Mouse (Mus musculus) lung, embryonic 15.5 days (tissue): Measurements from ENCODE around the gene Dzip1. TPM values are rescaled to one million over a fixed set of nuclear protein-coding genes. Genes with fewer than 3 reads are reported as not detected.

ENCODE experiments used
- ATAC-seq: fragments of 200-750 bp; cut with Nextera tagmentation; 2 replicates; pipeline ENCODE4 v1.8.0; 2017; ENCODE audit warnings: moderate number of reproducible peaks, borderline replicate concordance; ENCODE audit not compliant: low FRiP score, low TSS enrichment; ENCODE audit errors: extremely low read depth
- H3K27ac ChIP-seq: fragments of 300-500 bp; sonication (generic); 2 replicates; pipeline ENCODE4 v1.5.1; 2015; ENCODE audit warnings: moderate library complexity, mild to moderate bottlenecking, inconsistent platforms
- H3K27me3 ChIP-seq: fragments of 300-500 bp; sonication (generic); 2 replicates; pipeline ENCODE4 v1.6.1; 2015; ENCODE audit warnings: inconsistent platforms
- H3K36me3 ChIP-seq: fragments of 300-500 bp; sonication (generic); 2 replicates; pipeline ENCODE4 v1.6.1; 2015; ENCODE audit warnings: inconsistent platforms
- H3K4me1 ChIP-seq: fragments of 300-500 bp; sonication (generic); 2 replicates; pipeline ENCODE4 v1.6.1; 2015; ENCODE audit warnings: inconsistent platforms
- H3K4me2 ChIP-seq: fragments of 300-500 bp; sonication (generic); 2 replicates; pipeline ENCODE4 v1.6.1; 2015; ENCODE audit warnings: inconsistent platforms, mild to moderate bottlenecking, moderate library complexity
- H3K4me3 ChIP-seq: fragments of 300-500 bp; sonication (generic); 2 replicates; pipeline ENCODE4 v1.5.1; 2015; ENCODE audit warnings: mild to moderate bottlenecking, inconsistent platforms
- H3K9ac ChIP-seq: fragments of 300-500 bp; sonication (generic); 2 replicates; pipeline ENCODE4 v1.6.1; 2015; ENCODE audit warnings: inconsistent platforms
- H3K9me3 ChIP-seq: fragments of 300-500 bp; sonication (generic); 2 replicates; pipeline ENCODE4 v1.6.1; 2016; ENCODE audit warnings: inconsistent platforms
- WGBS: fragments of 180-500 bp; shearing (Covaris S2); methylation state at CpG from one replicate; pipeline ENCODE4 v1.1.7; 2015; 5-methylcytosine and 5-hydroxymethylcytosine counted together
- polyA plus RNA-seq: library from polyadenylated mRNA; unstranded; fragments of >200 nt; fragmentation: Nextera tagmentation; extraction: Ambion mirVana; gene quantifications from 2 replicates; pipeline ENCODE4 v1.2.1, GENCODE M21; 2015

The Dzip1 gene
- polyA plus RNA-seq, 1 experiment from 2014 or later, result 18.2 TPM

- 29% methylated on average over 7 of the region's 7 CpGs for WGBS
- Histone ChIP-seq H3K9ac (no peak overlapping the region), H3K4me1 (peaks cover 10% of the 10 kb centered on the region; the same call in 1 of the 2 replicates), H3K4me2 (no peak overlapping the region), H3K36me3 (no peaks in the 10 kb centered on the region), H3K27me3 (no peaks in the 10 kb centered on the region), H3K4me3 (no peak overlapping the region), H3K9me3 (no peaks in the 10 kb centered on the region), H3K27ac (peak overlapping the region; percentile 74)
- ATAC-seq, result peak; percentile 76
Observed at GRCm38 (mm10) chr14:118827283-118827904, 97.9 kb downstream of the Dzip1 start.

GRCm38 (mm10) chr14:118826346-118826745 is 98.9 kb downstream of the Dzip1 start:
- Histone ChIP-seq H3K27me3 (no peaks in the 10 kb centered on the region), H3K36me3 (no peaks in the 10 kb centered on the region), H3K4me2 (no peak overlapping the region), H3K9me3 (no peaks in the 10 kb centered on the region), H3K4me3 (no peak overlapping the region), H3K9ac (no peak overlapping the region), H3K27ac (no peak overlapping the region), H3K4me1 (peaks cover 10% of the 10 kb centered on the region; the same call in 1 of the 2 replicates)
- ATAC-seq, result no peak
- 62% methylated on average over 8 of the region's 8 CpGs for WGBS

Other genes with a start within 250 kb of the Dzip1 start
- 2.0 and 2.3 TPM in 2 replicates for gene Abcc4, start 219.2 kb downstream of the Dzip1 start, polyA plus RNA-seq
- gene Cldn10, start 137.6 kb downstream of the Dzip1 start, polyA plus RNA-seq, result 72.3 and 73.8 TPM in 2 replicates
- 58.6 and 60.4 TPM in 2 replicates for gene Dnajc3, start 12.5 kb upstream of the Dzip1 start, polyA plus RNA-seq
- gene Uggt2, start 174.0 kb upstream of the Dzip1 start, polyA plus RNA-seq, result 12.6 and 20.3 TPM in 2 replicates
- gene Hs6st3, start 212.9 kb upstream of the Dzip1 start, polyA plus RNA-seq, result 1.1 and 1.8 TPM in 2 replicates